Mouse (Mus musculus): ENCODE data around the gene Nrxn2. TPM values are rescaled to one million over a fixed set of nuclear protein-coding genes. Genes with fewer than 3 reads are reported as not detected.
A peak's percentile ranks its signal among the peaks of the same experiment; 100 is the strongest.

Gene Nrxn2
- polyA plus RNA-seq, 1 experiment from 2014 or later: 0.47 TPM

- H3K27ac ChIP-seq (ENCODE audit: low read depth): 0 out of 2 replicates have a peak within 1 kb of the TSS, but pooled peaks have one; percentile 36
- under 1% methylated on average over 86 of the region's 87 CpGs for WGBS
- H3K4me1 ChIP-seq (ENCODE audit: insufficient read depth): peaks cover 6% of the 10 kb centered on the region; the same call in 1 of the 2 replicates
- ATAC-seq (ENCODE audit: insufficient read depth) (peak; percentile 13; the same call in 1 of the 2 replicates), DNase-seq (peak; percentile 53)
- H3K27me3 ChIP-seq (ENCODE audit: insufficient read depth, low read length): peaks cover 29% of the 10 kb centered on the region
- peak within 1 kb of the TSS; percentile 56 for H3K9ac ChIP-seq
- H3K9me3 ChIP-seq (ENCODE audit: low read depth, low read length): no peaks in the 10 kb centered on the region
- no peaks in the 10 kb centered on the region for H3K36me3 ChIP-seq (ENCODE audit: insufficient read depth)
- no peak for TF ChIP-seq CTCF (IDR thresholded peaks at IDR 0.05; ENCODE audit: low read depth)
- H3K4me3 ChIP-seq (ENCODE audit: low read depth, low read length): peak within 1 kb of the TSS; percentile 60
- H3K4me2 ChIP-seq: peak within 1 kb of the TSS; percentile 99
Measured at GRCm38 (mm10) chr19:6399285-6400095, 19.0 kb upstream of the Nrxn2 start, which contains the start of gene Rasgrp2. TSS of gene Rasgrp2 (plus strand) at chr19:6399340.

- peaks cover 29% of the 10 kb centered on the region for H3K27me3 ChIP-seq (ENCODE audit: insufficient read depth, low read length)
- H3K9ac ChIP-seq: peak overlapping the region; percentile 56
- H3K4me3 ChIP-seq (ENCODE audit: low read depth, low read length): peak overlapping the region; percentile 60
- H3K36me3 ChIP-seq (ENCODE audit: insufficient read depth): no peaks in the 10 kb centered on the region
- H3K4me2 ChIP-seq: peak overlapping the region; percentile 99
- no peaks in the 10 kb centered on the region for H3K9me3 ChIP-seq (ENCODE audit: low read depth, low read length)
- 3% methylated on average over 29 of the region's 29 CpGs for WGBS
- peaks cover 6% of the 10 kb centered on the region; the same call in 1 of the 2 replicates for H3K4me1 ChIP-seq (ENCODE audit: insufficient read depth)
- H3K27ac ChIP-seq (ENCODE audit: low read depth): no peak overlapping the region; the same call in 1 of the 2 replicates
- DNase-seq (peak; percentile 47), ATAC-seq (ENCODE audit: insufficient read depth) (0 out of 2 replicates have a peak, but pooled peaks have one; percentile 7)
- no peak for TF ChIP-seq CTCF (IDR thresholded peaks at IDR 0.05; ENCODE audit: low read depth)
Measured at GRCm38 (mm10) chr19:6400096-6401086, 18.1 kb upstream of the Nrxn2 start.

- ATAC-seq (ENCODE audit: insufficient read depth) (peak; percentile 54), DNase-seq (peak; percentile 77)
- H3K4me3 ChIP-seq (ENCODE audit: low read depth, low read length): peak overlapping the region; percentile 60
- peak overlapping the region; percentile 38; the same call in 1 of the 2 replicates for H3K9ac ChIP-seq
- H3K4me2 ChIP-seq: peak overlapping the region; percentile 99
- TF ChIP-seq CTCF (IDR thresholded peaks at IDR 0.05; ENCODE audit: low read depth): peak; percentile 89
- peaks cover 29% of the 10 kb centered on the region for H3K27me3 ChIP-seq (ENCODE audit: insufficient read depth, low read length)
- H3K4me1 ChIP-seq (ENCODE audit: insufficient read depth): peaks cover 6% of the 10 kb centered on the region; the same call in 1 of the 2 replicates
- H3K9me3 ChIP-seq (ENCODE audit: low read depth, low read length): no peaks in the 10 kb centered on the region
- WGBS: under 1% methylated on average over 32 of the region's 32 CpGs
- no peaks in the 10 kb centered on the region for H3K36me3 ChIP-seq (ENCODE audit: insufficient read depth)
- no peak overlapping the region; the same call in 1 of the 2 replicates for H3K27ac ChIP-seq (ENCODE audit: low read depth)
Measured at GRCm38 (mm10) chr19:6401131-6401815, 17.3 kb upstream of the Nrxn2 start.

- no peaks in the 10 kb centered on the region for H3K9me3 ChIP-seq (ENCODE audit: low read depth, low read length)
- 4% methylated on average over 9 of the region's 9 CpGs for WGBS
- H3K4me2 ChIP-seq: peak overlapping the region; percentile 99
- peaks cover 29% of the 10 kb centered on the region for H3K27me3 ChIP-seq (ENCODE audit: insufficient read depth, low read length)
- no peak for TF ChIP-seq CTCF (IDR thresholded peaks at IDR 0.05; ENCODE audit: low read depth)
- H3K4me3 ChIP-seq (ENCODE audit: low read depth, low read length): peak overlapping the region; percentile 60
- H3K4me1 ChIP-seq (ENCODE audit: insufficient read depth): peaks cover 6% of the 10 kb centered on the region; the same call in 1 of the 2 replicates
- ATAC-seq (ENCODE audit: insufficient read depth) (no peak), DNase-seq (peak; percentile 34)
- H3K36me3 ChIP-seq (ENCODE audit: insufficient read depth): no peaks in the 10 kb centered on the region
- H3K9ac ChIP-seq: peak overlapping the region; percentile 38; the same call in 1 of the 2 replicates
- H3K27ac ChIP-seq (ENCODE audit: low read depth): no peak overlapping the region
Measured at GRCm38 (mm10) chr19:6401951-6402350, 16.6 kb upstream of the Nrxn2 start.

- H3K4me1 ChIP-seq (ENCODE audit: insufficient read depth): peaks cover 6% of the 10 kb centered on the region; the same call in 1 of the 2 replicates
- no peak overlapping the region for H3K4me3 ChIP-seq (ENCODE audit: low read depth, low read length)
- ATAC-seq (ENCODE audit: insufficient read depth): no peak
- H3K9ac ChIP-seq: no peak overlapping the region
- no peak overlapping the region for H3K4me2 ChIP-seq
- DNase-seq: no peak
- H3K9me3 ChIP-seq (ENCODE audit: low read depth, low read length): no peaks in the 10 kb centered on the region
- peaks cover 25% of the 10 kb centered on the region for H3K27me3 ChIP-seq (ENCODE audit: insufficient read depth, low read length)
- 80% methylated on average over 10 of the region's 10 CpGs for WGBS
- no peak overlapping the region for H3K27ac ChIP-seq (ENCODE audit: low read depth)
- no peak for TF ChIP-seq CTCF (IDR thresholded peaks at IDR 0.05; ENCODE audit: low read depth)
- H3K36me3 ChIP-seq (ENCODE audit: insufficient read depth): no peaks in the 10 kb centered on the region
Measured at GRCm38 (mm10) chr19:6403869-6404268, 14.7 kb upstream of the Nrxn2 start.

GRCm38 (mm10) chr19:6405433-6405832, 13.1 kb upstream of the Nrxn2 start:
- DNase-seq (no peak), ATAC-seq (ENCODE audit: insufficient read depth) (no peak)
- Histone ChIP-seq H3K4me1 (ENCODE audit: insufficient read depth) (peaks cover 6% of the 10 kb centered on the region; the same call in 1 of the 2 replicates), H3K4me3 (ENCODE audit: low read depth, low read length) (no peak overlapping the region), H3K36me3 (ENCODE audit: insufficient read depth) (no peaks in the 10 kb centered on the region), H3K27me3 (ENCODE audit: insufficient read depth, low read length) (peaks cover 19% of the 10 kb centered on the region), H3K9ac (no peak overlapping the region), H3K4me2 (no peak overlapping the region), H3K27ac (ENCODE audit: low read depth) (no peak overlapping the region), H3K9me3 (ENCODE audit: low read depth, low read length) (no peaks in the 10 kb centered on the region)
- TF ChIP-seq CTCF (IDR thresholded peaks at IDR 0.05; ENCODE audit: low read depth): no peak
- WGBS: 64% methylated on average over 10 of the region's 10 CpGs
